Mouse (Mus musculus): Measurements from ENCODE around the gene Aqp11.

DNA sequence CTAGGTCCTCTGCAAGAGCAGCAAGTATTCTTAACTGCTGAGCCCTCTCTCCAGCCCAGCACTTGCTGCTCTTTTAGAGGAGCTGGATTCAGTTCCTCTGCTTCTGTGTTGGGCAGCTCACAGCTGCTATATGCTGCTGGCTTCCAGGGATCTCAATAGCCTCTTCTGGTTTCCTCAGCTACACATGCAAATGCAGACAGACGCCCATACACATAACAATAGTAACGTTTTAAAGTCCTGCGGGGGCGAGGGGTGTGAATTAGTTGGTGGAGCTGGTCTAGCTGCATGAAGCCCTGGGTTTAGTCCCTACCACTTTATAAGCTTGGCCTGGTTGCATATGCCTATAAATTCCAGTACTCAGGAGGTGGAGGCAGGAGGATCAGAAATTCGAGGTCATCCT, 19.0 kb downstream of the Aqp11 start:
- TF ChIP-seq GATA1 (IDR thresholded peaks at IDR 0.05; ENCODE audit: borderline replicate concordance, low read length), result no peak
- no peak for TF ChIP-seq FLI1 (IDR thresholded peaks at IDR 0.05; ENCODE audit: low read length)
